Mouse (Mus musculus) heart, adult 8-10 months (tissue): Measurements from ENCODE around the gene Olfr1243. TPM values are rescaled to one million over a fixed set of nuclear protein-coding genes. Genes with fewer than 3 reads are reported as not detected.
"Not testable (repeated sequence)": the region's sequence is repeated elsewhere in the genome, so short reads cannot be mapped to it uniquely, and the experiment has no call there.

Experiments
- DNase-seq: peaks from one replicate; pipeline ENCODE4 v3.0.0; 2022; ENCODE audit warnings: low spot score
- total RNA-seq, 4 experiments: library from RNA; stranded (reverse); gene quantifications; 2 replicates each; pipeline ENCODE4 v1.2.4; 2022

Gene Olfr1243
- not detected for total RNA-seq

GRCm38 (mm10) chr2:89531387-89531786 lies at the start of gene Olfr1243:
Gene Olfr1243, minus strand, starts transcription at chr2:89531487.
- no peak for DNase-seq

- DNase-seq = no peak
Observed at GRCm38 (mm10) chr2:89578347-89578746, 47.1 kb upstream of the Olfr1243 start, which contains the start of gene Olfr1245. Gene Olfr1245, minus strand, starts transcription at chr2:89578447.

- not testable (repeated sequence) for DNase-seq
Observed at GRCm38 (mm10) chr2:89562706-89563105, 31.4 kb upstream of the Olfr1243 start.

GRCm38 (mm10) chr2:89544516-89544915 lies 13.2 kb upstream of the Olfr1243 start:
- DNase-seq = no peak

GRCm38 (mm10) chr2:89539923-89540322 lies 8.6 kb upstream of the Olfr1243 start:
- DNase-seq = no peak

- no peak for DNase-seq
Observed at GRCm38 (mm10) chr2:89498235-89498634, 33.1 kb downstream of the Olfr1243 start, which contains the start of gene Olfr1242. Gene Olfr1242, minus strand, starts transcription at chr2:89498335.

- DNase-seq = no peak
Observed at GRCm38 (mm10) chr2:89487026-89487425, 44.3 kb downstream of the Olfr1243 start, which contains the start of gene Olfr1241. Gene Olfr1241, minus strand, starts transcription at chr2:89487126.

Other genes with a start within 250 kb of the Olfr1243 start
- not detected for gene Olfr1229, start 243.5 kb downstream of the Olfr1243 start, total RNA-seq
- not detected for gene Olfr1230, start 234.2 kb downstream of the Olfr1243 start, total RNA-seq
- gene Olfr1231, start 224.4 kb downstream of the Olfr1243 start, total RNA-seq = not detected
- gene Olfr1232, start 201.8 kb downstream of the Olfr1243 start, total RNA-seq = not detected
- not detected for gene Olfr1233, start 189.1 kb downstream of the Olfr1243 start, total RNA-seq
- gene Olfr1234, start 166.6 kb downstream of the Olfr1243 start, total RNA-seq = not detected
- not detected for gene Olfr1238, start 121.8 kb downstream of the Olfr1243 start, total RNA-seq
- gene Olfr1239, start 111.1 kb downstream of the Olfr1243 start, total RNA-seq = not detected
- gene Olfr1240, start 88.5 kb downstream of the Olfr1243 start, total RNA-seq = not detected
- gene Olfr1241, start 44.4 kb downstream of the Olfr1243 start, total RNA-seq = not detected
- not detected for gene Olfr1242, start 33.2 kb downstream of the Olfr1243 start, total RNA-seq
- not detected for gene Olfr1245, start 47.0 kb upstream of the Olfr1243 start, total RNA-seq
- gene Olfr1246, start 61.7 kb upstream of the Olfr1243 start, total RNA-seq = not detected
- not detected for gene Olfr1247, start 82.6 kb upstream of the Olfr1243 start, total RNA-seq
- gene Olfr1248, start 86.8 kb upstream of the Olfr1243 start, total RNA-seq = not detected
- gene Olfr1249, start 103.5 kb upstream of the Olfr1243 start, total RNA-seq = not detected
- gene Olfr1250, start 130.0 kb upstream of the Olfr1243 start, total RNA-seq = not detected
- not detected for gene Olfr1251, start 140.4 kb upstream of the Olfr1243 start, total RNA-seq
- gene Olfr1252, start 193.5 kb upstream of the Olfr1243 start, total RNA-seq = not detected
- not detected for gene Olfr1253, start 225.6 kb upstream of the Olfr1243 start, total RNA-seq